Mouse (Mus musculus): ENCODE measurements at regions not wholly inside any gene's neighbourhood (a gene's known extent, or its start where the extent isn't known, plus 50 kb on each side); places are given as distances from the start of the nearest gene placed in this dataset.

DNA sequence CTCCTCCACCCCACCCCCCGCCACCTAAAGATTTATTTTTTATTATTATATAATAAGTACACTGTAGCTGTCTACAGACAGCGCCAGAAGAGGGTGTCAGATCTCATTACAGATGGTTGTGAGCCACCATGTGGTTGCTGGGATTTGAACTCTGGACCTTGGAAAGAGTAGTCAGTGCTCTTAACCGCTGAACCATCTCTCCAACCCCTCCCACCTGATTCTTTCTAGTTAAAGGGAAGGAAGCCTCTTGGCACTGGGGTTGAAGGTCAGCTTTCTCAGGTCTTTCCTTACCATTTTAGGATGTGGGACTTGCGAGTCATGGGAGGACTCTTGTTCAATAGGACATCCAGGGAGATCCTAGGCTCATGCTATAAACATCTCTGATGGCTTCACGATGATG, 54.7 kb downstream of the Hes1 start:
- ATAC-seq (replicated peaks; ENCODE audit: poor library complexity) = no peak

DNA sequence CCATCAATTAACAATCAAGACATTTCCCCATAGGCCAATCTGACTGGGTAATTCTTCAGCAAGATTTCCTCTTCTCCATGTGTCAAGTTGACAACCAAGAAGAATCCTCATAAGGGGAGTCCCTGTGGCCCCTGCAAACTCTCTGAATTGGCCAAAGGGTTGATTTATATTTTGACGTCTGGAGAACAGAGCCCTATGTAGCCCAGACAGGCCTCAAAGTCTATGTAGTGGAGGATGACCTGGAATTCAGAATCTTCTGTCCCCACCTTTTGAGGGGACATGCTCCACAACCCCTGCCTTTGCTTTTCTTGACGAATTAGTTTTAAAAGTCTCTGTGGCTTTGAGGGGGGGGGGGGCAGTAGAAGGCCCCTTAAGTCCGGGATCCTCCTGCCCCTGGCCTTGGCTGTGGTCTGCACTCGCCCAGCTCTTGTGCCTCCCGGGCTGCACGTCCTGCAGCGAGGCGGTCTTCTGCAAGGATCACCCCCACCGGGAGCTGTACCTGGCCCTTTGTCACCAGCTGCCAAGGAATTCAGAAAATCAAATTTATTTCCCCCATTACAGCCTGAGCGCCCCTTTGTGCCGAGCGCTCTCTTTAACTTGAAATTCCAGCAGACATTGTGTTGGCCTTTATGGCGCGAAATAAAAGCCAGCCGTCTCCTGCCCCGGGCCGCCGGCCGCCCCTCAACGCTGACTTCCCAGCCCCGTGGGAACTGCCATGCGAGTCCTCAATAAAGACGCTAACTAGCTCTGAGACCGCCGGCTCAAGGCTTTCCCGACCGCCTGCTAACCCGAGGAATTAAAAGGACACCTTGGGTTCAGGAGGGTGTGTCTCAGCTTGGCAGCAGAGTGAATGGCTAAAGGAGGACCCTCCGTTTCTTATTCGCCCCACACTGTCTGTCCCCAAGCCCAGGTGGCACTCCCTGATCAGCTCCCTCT, 56.4 kb downstream of the Hes1 start:
- no peak for ATAC-seq (replicated peaks; ENCODE audit: poor library complexity)

DNA sequence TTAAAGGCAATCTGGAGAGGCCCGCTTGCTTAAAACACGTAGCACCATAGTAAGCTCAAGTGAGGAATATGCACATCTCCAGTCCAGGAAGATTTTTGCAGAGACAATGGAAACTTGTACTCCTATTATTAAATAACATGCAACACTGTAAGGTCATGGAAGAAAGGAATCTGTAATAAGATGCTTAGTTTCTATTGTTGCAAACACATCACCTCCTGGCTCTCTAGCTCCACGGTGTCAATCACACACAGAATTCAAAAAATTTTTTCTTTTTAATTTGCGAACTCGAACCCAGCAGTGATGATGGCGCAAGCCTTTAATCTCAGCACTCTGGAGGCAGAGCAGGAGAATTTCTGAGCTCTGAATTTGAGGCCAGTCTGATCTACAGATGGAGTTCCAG, 57.4 kb downstream of the Hes1 start:
- no peak for ATAC-seq (replicated peaks; ENCODE audit: poor library complexity)

DNA sequence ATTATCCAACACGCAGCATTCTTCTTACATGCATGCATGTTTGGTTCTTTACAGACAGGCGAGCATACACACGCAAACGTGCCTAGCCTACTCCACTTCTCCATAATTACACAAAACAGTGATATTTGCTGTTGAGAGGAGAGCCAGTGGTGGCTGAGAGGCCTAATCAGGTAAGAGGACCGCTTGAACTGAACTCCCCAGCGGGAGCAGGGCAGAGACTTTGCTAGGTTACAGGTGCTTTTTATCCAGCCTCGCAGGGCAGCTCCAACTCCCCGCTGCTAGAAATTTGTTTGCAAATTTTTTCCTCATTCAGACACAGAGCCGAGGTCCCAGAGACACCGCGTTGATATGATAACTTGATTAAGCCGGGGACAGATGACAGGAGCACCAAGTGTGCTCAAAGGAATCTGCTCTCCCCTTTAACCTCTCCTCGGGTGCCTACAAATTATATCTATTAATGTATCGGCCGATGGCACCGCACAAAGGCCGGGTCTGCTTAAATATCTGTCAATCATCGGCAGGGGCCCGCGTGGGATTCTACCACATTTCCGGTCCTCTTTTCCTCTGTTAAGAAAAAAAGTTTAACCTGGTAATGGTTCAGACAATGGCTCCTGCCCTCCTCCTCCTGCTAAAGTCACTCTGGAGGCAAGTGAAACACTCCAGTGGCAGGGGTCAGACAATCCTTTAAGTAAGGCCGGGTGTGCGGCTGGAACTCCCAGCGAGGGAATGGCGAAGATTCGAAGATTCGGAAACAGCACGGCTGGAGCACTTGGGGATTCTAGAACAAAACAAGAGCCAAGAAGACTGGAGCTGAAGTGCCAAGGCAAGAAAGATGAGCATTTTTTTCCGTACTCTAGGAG, 58.3 kb downstream of the Hes1 start:
- no peak for ATAC-seq (replicated peaks; ENCODE audit: poor library complexity)

DNA sequence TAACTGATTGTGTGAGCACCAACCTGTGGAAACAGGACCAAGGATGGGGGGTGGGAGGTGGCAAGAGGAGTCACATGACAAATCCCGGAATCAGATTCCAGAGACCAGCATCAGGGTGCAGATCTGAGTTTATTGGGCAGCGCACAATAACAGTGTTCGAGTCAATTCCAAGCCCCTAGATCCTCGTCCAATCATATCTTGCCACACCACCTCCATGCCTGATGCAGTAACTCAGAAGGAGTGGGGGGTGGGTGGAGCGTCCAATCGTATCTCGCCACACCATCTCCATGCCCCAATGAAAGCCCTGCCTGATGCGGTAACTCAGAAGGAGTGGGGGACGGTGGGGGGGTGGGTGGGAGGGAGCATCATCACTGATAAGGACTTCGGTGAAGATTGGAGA, 62.8 kb downstream of the Hes1 start:
- ATAC-seq (replicated peaks; ENCODE audit: poor library complexity) = no peak

DNA sequence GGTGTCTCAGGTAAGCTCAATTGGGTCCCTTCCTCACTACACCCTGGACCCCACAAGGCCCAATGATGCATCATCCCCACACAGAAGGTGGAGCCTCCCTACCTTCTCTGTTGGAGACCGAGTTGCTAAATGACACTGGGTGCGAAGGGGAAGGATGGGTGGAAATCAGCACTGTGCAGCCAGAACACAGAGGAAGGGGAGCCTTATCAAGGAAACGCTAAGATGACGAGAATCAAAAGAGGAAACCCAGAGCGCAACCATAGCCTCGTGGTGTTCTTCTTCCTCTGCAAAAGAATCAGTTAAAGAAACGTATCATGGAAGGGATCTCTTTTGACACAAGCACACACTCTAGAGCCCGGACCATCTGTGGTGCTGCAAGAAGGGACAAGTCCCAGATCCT, 64.6 kb downstream of the Hes1 start:
- peak; percentile 44; the same call in 1 of the 2 replicates for ATAC-seq (replicated peaks; ENCODE audit: poor library complexity)

DNA sequence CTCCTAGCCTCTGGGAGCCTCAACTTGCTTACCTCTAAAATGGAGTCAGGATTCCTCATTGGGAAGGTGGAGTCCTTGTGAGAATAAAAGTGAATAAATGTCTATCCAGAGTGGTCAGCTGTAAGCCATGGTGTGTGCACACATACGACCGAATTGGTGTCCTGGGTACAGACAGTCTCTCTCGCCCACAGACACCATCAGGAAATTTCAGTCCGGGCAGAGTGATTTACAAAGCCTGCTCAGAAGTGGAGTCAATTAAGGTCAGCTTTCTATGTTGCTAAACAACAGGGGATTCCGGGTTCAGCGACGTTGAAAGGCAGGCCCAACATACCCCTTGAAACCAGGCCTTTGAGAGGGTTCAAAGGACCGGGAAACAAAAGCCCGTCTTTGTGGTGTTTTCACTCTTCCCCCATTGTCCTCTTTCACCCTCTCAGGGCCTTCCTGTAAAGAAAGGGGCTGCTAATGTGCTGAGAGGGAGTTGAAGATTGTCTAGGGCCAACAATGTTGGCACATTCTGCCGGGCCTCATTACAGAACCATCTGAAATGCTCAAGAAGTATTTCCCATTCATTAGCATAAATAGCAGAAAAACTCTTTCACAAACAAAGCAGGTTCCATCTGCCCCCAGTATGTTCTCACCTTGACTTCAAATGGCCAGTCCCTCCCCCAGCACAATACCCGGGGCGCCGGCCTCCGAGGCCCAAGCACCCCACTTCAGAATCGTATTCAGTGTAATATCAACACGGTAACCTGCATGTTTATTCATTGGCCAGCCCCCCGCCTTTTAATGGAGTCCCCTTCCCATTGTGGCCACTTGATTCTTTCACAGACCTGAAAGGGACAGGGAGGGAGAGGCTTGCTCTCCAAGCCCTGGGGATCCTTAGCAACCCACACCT, 65.3 kb downstream of the Hes1 start:
- no peak for ATAC-seq (replicated peaks; ENCODE audit: poor library complexity)

DNA sequence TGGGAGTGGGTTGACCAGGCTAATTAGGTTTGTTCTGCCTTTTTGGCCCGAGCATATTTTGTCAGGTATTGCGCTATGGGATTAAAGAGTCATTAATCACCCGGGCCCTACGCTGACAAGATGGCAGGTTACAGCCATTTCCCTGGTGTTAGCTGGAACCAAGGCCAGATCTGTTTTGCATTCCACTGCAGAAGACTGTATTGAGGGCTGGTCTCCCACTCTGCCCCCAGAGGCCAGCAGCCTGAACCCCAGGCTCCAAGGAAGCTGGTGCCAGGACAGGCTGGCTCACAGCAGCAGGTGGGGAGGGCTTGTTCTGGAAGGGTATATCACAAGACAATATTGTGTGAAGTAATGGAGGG, 65.9 kb downstream of the Hes1 start:
- no peak for ATAC-seq (replicated peaks; ENCODE audit: poor library complexity)

DNA sequence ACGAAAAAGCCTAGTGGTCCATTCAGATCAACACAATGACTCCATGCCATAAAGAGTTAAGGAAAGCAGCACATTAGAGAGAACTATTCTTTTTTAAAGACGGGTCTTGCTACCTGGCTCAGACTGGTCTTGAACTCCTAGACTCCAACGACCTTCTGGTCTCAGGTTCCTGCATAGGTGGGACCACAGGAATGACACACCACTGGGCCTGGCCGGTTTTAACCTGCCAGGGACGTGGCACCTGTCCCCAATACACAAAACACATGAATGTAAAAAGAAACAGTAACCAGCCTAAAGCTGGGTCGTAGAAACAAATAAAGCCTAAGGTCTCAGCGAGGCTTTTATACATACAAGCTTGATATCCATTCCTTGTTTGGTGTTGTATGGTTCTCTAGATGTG, 67.9 kb downstream of the Hes1 start:
- no peak for ATAC-seq (replicated peaks; ENCODE audit: poor library complexity)

DNA sequence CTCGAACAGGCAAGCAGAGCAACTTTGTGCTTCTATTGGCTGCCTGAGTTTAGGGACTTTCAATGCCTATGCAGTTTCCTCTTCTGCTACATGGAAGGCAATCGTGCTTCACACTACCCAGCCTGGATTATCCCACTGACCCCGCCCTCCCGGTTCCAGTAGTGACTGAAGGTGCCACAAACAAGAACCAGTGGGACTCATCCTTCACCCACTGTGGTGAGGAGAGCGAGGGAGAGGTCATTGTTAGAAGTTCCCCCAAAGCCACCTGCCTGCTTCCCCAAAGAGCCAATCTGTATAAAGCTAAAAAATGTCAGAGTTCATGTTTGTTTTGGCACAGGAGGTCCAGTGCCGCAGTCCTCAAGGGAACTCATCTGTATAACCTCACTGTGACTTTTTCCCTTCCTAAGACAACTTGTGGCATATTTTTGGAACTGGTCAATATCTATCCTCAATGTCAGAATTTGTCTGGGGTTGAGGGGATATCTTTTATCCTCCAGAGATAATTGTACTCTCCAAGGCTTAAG, 70.5 kb downstream of the Hes1 start:
- ATAC-seq (replicated peaks; ENCODE audit: poor library complexity) = no peak

DNA sequence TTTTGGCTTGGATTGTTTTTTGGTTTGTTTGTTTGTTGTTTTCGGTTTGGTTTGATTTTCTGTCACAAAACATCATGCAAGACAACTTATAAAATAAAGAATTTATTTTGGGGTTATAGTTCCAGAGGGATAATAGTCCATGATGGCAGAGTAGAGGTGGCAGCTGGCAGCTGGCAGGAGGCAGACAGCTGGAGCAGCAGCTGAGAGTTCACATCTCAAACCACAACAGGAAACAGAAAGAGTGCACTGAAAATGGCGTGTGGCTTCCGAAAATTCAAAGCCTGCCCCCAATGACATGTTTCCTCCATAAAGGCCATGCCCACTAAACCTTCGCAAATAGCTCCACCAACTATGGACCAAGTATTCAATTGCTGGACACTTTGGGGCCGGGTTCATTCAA, 72.7 kb downstream of the Hes1 start:
- no peak for ATAC-seq (replicated peaks; ENCODE audit: poor library complexity)

DNA sequence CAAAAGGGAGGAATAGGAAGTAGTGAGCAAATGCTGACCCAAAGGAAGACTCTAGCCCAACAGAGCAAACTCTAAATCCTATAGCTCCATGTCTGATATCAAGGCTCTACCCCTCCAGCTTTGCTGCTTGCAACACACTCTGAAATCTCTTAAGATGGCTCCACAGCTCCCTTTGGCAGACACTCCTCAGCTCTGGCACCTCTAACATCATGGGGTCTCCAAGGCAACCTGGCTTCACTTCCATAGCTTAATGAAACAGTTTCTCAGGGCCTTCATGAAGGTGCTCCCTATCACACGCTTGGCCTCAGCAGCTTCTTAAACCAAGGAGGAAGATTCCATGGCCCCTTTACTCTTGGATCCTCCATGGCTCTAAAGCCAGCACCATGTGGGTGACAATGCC, 73.6 kb downstream of the Hes1 start:
- no peak for ATAC-seq (replicated peaks; ENCODE audit: poor library complexity)

DNA sequence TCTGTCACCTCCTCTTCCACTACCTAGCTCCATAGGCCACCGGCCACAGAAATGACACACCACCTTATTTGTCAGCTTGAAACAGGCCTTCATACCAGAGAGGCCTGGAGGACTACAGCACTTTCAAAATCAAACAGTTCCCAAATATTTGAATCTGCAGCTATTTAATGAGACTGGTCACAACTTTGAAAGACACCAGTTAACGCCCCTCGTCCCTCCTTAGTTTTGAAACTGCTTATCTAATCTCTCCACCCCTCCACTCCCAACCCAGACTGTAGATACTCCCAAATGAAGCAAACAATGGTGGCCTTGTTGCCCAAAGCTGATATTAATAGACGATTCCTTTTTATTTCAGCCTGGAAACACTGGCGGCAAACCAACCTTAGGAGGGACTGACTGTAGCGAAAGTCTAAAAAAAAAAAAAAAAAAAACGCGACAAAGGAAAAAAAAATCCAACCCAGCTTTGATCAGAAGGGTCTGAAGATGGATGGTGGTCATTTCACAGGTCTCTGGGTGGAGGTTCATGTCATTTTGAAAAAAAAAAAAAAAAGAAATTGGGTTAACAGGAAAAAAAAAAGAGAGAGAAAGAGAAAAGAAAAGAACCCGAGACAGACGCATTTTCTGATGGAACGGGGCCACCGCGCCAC, 80.8 kb downstream of the Hes1 start:
- ATAC-seq (replicated peaks; ENCODE audit: poor library complexity) = peak; percentile 33; the same call in 1 of the 2 replicates

DNA sequence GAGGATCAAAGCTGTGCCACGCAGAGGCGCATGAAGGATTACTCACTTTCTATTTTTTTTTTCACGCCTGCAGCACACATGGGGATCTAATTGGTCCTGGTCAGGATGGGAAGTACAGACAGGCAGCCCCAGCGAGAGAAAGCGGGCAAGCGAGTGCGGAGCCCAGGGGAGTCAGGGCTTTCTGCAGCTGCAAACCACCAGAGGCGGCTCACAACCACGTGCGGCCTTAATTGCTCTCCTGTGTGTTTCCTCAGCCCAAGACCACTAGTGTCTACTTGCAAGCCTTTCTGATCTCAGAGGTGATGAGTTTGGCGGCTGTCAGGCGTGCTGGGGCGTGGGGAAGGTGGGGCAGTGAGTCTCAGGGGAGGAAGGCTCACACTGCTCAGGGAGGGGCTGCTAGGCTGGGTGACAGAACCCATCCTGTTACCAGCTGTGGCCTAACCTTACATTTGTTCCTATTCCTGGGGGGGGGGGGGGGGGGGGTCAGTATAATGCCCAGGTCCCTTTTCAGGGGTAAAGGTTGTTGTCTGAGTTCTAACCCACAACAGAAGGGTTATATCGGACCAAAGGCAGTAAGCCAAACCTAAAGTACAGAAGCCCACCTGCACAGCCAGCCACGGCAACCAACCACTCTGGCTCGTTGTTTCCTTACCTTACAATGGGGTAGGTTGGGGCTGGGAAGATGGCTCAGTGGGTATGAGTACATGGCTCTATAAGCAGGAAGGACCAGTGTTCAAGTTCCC, 81.5 kb downstream of the Hes1 start:
- ATAC-seq (replicated peaks; ENCODE audit: poor library complexity) = peak; percentile 68

DNA sequence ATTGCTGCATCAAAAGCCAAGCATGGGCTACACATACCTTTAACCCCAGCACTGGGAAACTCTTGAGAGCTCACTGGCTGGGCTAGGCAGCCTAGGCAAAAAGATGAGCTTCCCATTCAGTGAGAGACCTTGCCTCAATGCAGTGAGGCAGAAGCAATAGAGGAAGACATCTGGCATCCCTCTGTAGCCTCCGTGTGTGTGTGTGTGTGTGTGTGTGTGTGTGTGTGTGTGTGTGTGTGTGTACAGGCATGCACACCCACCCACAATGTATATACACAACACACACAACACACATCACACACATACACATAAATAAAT, 82.0 kb downstream of the Hes1 start:
- ATAC-seq (replicated peaks; ENCODE audit: poor library complexity) = no peak

DNA sequence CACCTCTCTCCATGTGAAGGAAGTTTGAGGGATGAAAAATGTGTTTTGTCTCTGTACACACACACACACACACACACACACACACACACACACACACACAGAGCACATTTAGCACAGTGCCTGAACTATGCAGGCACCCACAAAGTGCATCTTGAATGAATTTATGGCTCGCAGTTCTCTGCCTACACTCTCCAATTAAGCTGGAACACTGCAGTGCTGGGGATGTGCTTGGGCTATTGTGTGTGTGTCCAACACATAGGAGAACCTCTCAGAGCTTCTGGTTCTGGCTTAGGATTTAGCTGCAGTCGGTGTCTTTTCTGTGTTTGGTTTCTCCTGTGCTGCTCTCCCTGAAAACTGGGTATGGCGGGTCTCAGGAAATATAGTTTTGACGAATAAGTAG, 83.1 kb downstream of the Hes1 start:
- no peak for ATAC-seq (replicated peaks; ENCODE audit: poor library complexity)

DNA sequence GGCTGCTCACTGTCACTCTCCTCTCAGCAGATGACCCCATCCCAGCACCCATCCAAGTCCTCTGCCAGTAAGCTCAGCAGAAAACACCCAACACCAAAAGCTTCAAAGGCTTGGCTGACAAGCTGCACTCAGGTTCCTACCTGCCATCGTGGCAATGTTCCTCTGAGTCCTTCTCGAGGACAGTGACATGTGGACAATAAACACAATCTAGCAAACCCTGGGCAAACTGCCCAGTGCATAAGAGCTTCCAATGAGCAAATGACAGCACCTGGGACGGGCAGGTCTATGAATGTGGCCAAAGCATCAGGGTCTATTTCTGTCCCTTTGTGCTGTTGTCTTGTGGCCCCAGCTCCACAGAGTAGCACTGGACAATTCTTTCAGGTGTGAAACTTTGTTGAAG, 86.9 kb downstream of the Hes1 start:
- no peak for ATAC-seq (replicated peaks; ENCODE audit: poor library complexity)

DNA sequence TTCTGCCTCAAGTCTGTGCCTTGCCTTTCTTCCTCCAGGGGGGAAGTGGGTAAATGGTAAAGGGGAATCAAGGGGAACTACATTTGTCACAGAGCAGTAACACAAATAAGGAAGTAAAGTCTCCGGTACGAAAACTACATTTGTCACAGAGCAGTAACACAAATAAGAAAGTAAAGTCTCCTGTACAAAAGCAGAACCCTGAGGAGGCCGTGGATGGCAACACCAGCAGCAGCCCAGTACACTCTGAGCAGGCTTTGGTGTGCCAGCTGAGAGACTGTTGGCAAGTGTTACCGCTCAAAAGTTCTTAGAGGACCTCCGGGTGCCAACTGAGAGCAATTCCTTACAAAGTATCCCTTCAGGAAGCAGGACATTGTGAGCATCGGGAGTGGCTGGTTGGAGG, 90.9 kb downstream of the Hes1 start:
- peak; percentile 95 for ATAC-seq (replicated peaks; ENCODE audit: poor library complexity)

DNA sequence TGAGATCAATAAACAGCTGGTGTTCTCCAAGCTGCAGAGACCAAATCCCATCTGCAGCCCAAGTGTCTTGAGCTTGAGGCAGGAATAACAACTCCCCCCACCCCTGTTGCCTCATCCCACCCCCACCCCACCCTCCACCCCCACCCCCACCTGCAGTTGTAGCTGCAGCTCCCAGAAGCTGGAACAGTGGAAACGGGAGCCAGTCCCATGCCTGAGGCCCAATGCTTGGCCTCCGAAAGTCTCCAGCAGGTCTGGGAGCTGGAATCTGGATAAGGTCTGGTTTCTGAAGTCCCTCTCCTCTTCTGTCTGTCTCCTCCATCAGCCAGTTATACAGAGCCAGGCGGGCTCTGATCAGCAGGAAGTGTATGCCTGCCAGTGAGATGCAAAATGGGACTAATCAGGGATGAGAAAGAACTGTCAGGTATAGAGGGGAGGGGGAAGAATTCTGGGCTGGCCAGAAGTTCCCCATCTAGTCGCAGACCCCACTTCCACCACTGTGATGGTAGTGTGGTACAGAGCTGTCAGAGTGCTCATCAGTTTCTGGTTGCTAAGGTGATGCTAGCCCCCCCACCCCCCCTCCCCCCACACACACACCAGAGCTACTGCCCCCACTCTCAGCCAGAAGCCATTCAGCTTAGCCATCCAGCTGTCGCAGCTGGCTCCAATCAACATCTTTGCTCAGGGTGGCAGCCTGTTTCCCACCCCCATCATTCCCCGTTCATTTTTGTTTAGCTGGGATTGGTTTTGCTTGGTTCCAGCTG, 91.5 kb downstream of the Hes1 start:
- ATAC-seq (replicated peaks; ENCODE audit: poor library complexity) = no peak
